Mouse (Mus musculus) neural tube, embryonic 13.5 days (tissue): ENCODE data around the gene Pianp. TPM values are rescaled to one million over a fixed set of nuclear protein-coding genes. Genes with fewer than 3 reads are reported as not detected.

Experiments used
- ATAC-seq: fragments of 200-750 bp; cut with Nextera tagmentation; 2 replicates; pipeline ENCODE4 v1.8.0; 2017; ENCODE audit warnings: low read depth, mild to moderate bottlenecking, moderate TSS enrichment, moderate library complexity
- H3K27ac ChIP-seq: fragments of 300-500 bp; sonication (generic); replicated peaks from 2 replicates; pipeline ENCODE4 v1.5.1; 2015; ENCODE audit warnings: moderate library complexity, mild to moderate bottlenecking, inconsistent platforms
- H3K27me3 ChIP-seq: fragments of 300-500 bp; sonication (generic); 2 replicates; pipeline ENCODE4 v1.6.1; 2015; ENCODE audit warnings: mild to moderate bottlenecking, inconsistent platforms
- H3K36me3 ChIP-seq: fragments of 300-500 bp; sonication (generic); 2 replicates; pipeline ENCODE4 v1.6.1; 2015; ENCODE audit warnings: mild to moderate bottlenecking, inconsistent platforms
- H3K4me1 ChIP-seq: fragments of 300-500 bp; sonication (generic); replicated peaks from 2 replicates; pipeline ENCODE4 v1.6.1; 2015; ENCODE audit warnings: inconsistent platforms
- H3K4me2 ChIP-seq: fragments of 300-500 bp; sonication (generic); 2 replicates; pipeline ENCODE4 v1.6.1; 2015; ENCODE audit warnings: inconsistent platforms, mild to moderate bottlenecking, moderate library complexity
- H3K4me3 ChIP-seq: fragments of 300-500 bp; sonication (generic); 2 replicates; pipeline ENCODE4 v1.5.1; 2015; ENCODE audit warnings: mild to moderate bottlenecking, inconsistent platforms
- H3K9ac ChIP-seq: fragments of 300-500 bp; sonication (generic); 2 replicates; pipeline ENCODE4 v1.6.1; 2015; ENCODE audit warnings: moderate library complexity, mild to moderate bottlenecking, inconsistent platforms
- H3K9me3 ChIP-seq: fragments of 300-500 bp; sonication (generic); 2 replicates; pipeline ENCODE4 v1.6.1; 2016; ENCODE audit warnings: inconsistent platforms
- WGBS: fragments of 180-500 bp; shearing (Covaris S2); methylation state at CpG from one replicate; pipeline ENCODE4 v1.1.7; 2015; 5-methylcytosine and 5-hydroxymethylcytosine counted together
- polyA plus RNA-seq: library from polyadenylated mRNA; unstranded; fragments of >200 nt; fragmentation: Nextera tagmentation; extraction: Ambion mirVana; gene quantifications from 2 replicates; pipeline ENCODE4 v1.2.1, GENCODE M21; 2015

Pianp gene
- polyA plus RNA-seq, 1 experiment from 2014 or later = 28.4 TPM

DNA sequence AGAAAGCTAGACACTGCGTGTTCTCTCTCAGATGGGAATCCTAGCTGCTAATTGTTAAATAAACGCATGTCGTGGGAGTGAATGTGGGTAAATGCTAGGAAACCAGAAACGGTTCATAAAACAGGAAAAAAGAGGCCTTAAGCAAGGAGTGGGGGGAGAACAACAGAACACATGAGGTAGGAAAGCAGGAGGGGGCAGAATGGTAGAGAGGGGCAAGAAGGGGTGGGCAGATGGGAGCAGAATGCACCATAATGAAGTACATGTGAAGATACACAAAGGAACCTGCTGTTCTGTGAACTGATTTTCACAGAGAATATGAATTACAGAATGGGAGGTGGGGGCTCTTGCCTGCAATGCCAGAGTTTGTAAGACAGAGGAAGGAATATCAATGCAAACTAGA lies 4.3 kb upstream of the Pianp start:
- 68% methylated on average over 4 of the region's 4 CpGs for WGBS
- H3K36me3 ChIP-seq = no peaks in the 10 kb centered on the region
- peaks cover 50% of the 10 kb centered on the region for H3K27me3 ChIP-seq
- no peak overlapping the region for H3K27ac ChIP-seq
- no peak overlapping the region for H3K9ac ChIP-seq
- peaks cover 14% of the 10 kb centered on the region for H3K4me1 ChIP-seq
- H3K9me3 ChIP-seq = peaks cover 8% of the 10 kb centered on the region; the same call in 1 of the 2 replicates
- ATAC-seq = no peak
- H3K4me3 ChIP-seq = no peak overlapping the region
- no peak overlapping the region for H3K4me2 ChIP-seq

GRCm38 (mm10) chr6:124993365-124993764 lies 3.1 kb upstream of the Pianp start:
- Histone ChIP-seq H3K9me3 (peaks cover 8% of the 10 kb centered on the region; the same call in 1 of the 2 replicates), H3K27ac (no peak overlapping the region), H3K4me2 (no peak overlapping the region), H3K27me3 (peaks cover 61% of the 10 kb centered on the region), H3K36me3 (no peaks in the 10 kb centered on the region), H3K4me1 (peaks cover 26% of the 10 kb centered on the region), H3K4me3 (no peak overlapping the region), H3K9ac (no peak overlapping the region)
- no peak for ATAC-seq
- WGBS = 85% methylated on average over 9 of the region's 9 CpGs

DNA sequence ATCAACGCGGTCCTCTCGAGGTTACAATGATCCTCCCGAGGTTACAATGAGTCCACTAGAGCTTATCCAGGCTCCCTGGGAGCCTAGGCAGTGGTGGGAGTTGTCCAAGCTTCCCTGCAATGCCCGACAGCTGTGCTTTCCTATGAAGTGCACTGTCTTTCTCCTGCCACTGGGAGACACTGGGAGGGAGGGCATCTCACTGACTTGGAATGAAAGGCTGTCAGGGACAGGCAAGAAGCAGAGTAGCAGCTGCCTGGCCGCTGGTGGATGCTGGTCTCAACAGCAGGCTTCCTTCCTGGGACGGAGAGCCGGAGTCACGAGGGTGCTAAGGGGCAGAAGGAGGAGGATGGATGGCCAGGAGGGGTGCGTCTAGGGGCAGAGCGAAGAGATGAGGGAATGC lies 2.6 kb upstream of the Pianp start:
- Histone ChIP-seq H3K4me2 (peak overlapping the region; percentile 31), H3K27ac (no peak overlapping the region), H3K9me3 (peaks cover 8% of the 10 kb centered on the region; the same call in 1 of the 2 replicates), H3K36me3 (no peaks in the 10 kb centered on the region), H3K4me3 (0 out of 2 replicates have a peak overlapping the region, but pooled peaks have one; percentile 9), H3K27me3 (peaks cover 66% of the 10 kb centered on the region), H3K9ac (peak overlapping the region; percentile 61), H3K4me1 (peaks cover 31% of the 10 kb centered on the region)
- 12% methylated on average over 11 of the region's 11 CpGs for WGBS
- no peak for ATAC-seq

- Histone ChIP-seq H3K27ac (no peak overlapping the region), H3K36me3 (0 out of 2 replicates have a peak, but pooled peaks cover under 1% of the 10 kb centered on the region), H3K4me3 (no peak overlapping the region), H3K4me1 (peaks cover 36% of the 10 kb centered on the region), H3K4me2 (no peak overlapping the region), H3K27me3 (peaks cover 80% of the 10 kb centered on the region), H3K9ac (no peak overlapping the region), H3K9me3 (peaks cover 1% of the 10 kb centered on the region; the same call in 1 of the 2 replicates)
- no peak for ATAC-seq
- WGBS = 81% methylated on average over 7 of the region's 7 CpGs
Observed at GRCm38 (mm10) chr6:124995246-124995645, 1.2 kb upstream of the Pianp start.

GRCm38 (mm10) chr6:124995831-124996403 lies 577 bp upstream of the Pianp start:
- H3K36me3 ChIP-seq = 0 out of 2 replicates have a peak, but pooled peaks cover 4% of the 10 kb centered on the region
- H3K27ac ChIP-seq = peak overlapping the region; percentile 80; the same call in 1 of the 2 replicates
- H3K4me1 ChIP-seq = peaks cover 36% of the 10 kb centered on the region
- 42% methylated on average over 8 of the region's 8 CpGs for WGBS
- H3K9me3 ChIP-seq = no peaks in the 10 kb centered on the region
- peak overlapping the region; percentile 69 for H3K4me3 ChIP-seq
- H3K4me2 ChIP-seq = peak overlapping the region; percentile 89
- H3K9ac ChIP-seq = peak overlapping the region; percentile 91
- ATAC-seq = no peak
- H3K27me3 ChIP-seq = peaks cover 86% of the 10 kb centered on the region

DNA sequence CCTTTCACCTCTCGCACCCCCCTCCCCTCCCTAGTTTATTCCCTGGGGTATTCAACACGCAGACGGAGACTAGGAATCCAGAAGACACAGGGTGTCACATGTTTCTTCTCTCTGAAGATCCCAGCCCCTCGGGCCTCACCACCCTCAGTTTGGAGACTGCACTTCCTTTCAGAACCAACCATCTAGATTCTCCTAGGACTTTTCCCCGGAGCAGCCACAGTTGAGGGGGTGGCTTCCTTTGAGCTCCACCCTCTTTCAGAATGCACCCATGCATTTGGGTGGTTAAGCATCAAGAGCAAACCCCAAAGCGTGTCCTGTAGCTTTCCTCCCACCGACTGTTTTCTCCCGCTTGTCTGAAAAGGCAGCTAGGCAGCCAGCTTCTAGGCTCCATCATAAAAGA lies 1.6 kb downstream of the Pianp start:
- ATAC-seq = no peak
- H3K27ac ChIP-seq = no peak overlapping the region
- H3K4me3 ChIP-seq = peak overlapping the region; percentile 69
- peak overlapping the region; percentile 91 for H3K9ac ChIP-seq
- H3K36me3 ChIP-seq = 0 out of 2 replicates have a peak, but pooled peaks cover 4% of the 10 kb centered on the region
- H3K4me2 ChIP-seq = peak overlapping the region; percentile 89
- H3K4me1 ChIP-seq = peaks cover 36% of the 10 kb centered on the region
- WGBS = 5% methylated on average over 8 of the region's 8 CpGs
- no peaks in the 10 kb centered on the region for H3K9me3 ChIP-seq
- peaks cover 91% of the 10 kb centered on the region for H3K27me3 ChIP-seq

DNA sequence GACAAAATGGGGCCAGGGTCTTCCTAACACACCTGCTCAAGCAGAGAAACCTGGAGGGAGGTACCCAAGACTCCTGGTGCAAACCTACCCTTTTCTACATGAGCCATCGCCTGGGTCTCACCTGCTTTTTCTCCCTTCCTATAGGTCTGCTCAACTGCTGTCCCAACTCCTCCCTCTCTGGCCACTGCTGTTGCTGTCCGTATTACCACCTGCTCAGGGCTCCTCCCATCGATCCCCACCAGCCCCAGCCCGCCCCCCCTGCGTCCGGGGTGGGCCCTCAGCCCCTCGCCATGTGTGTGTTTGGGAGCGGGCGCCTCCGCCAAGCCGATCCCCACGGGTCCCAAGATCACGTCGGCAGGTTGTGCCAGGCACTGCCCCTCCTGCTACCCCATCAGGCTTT lies 2.6 kb downstream of the Pianp start:
- peaks cover 90% of the 10 kb centered on the region for H3K27me3 ChIP-seq
- H3K9me3 ChIP-seq = no peaks in the 10 kb centered on the region
- H3K4me3 ChIP-seq = peak overlapping the region; percentile 69; the same call in 1 of the 2 replicates
- 0 out of 2 replicates have a peak, but pooled peaks cover 4% of the 10 kb centered on the region for H3K36me3 ChIP-seq
- no peak for ATAC-seq
- peaks cover 33% of the 10 kb centered on the region for H3K4me1 ChIP-seq
- 33% methylated on average over 14 of the region's 14 CpGs for WGBS
- no peak overlapping the region for H3K4me2 ChIP-seq
- H3K27ac ChIP-seq = no peak overlapping the region
- peak overlapping the region; percentile 17; the same call in 1 of the 2 replicates for H3K9ac ChIP-seq

GRCm38 (mm10) chr6:124999546-124999945 lies 3.1 kb downstream of the Pianp start:
- Histone ChIP-seq H3K4me1 (peaks cover 33% of the 10 kb centered on the region), H3K9me3 (no peaks in the 10 kb centered on the region), H3K27me3 (peaks cover 85% of the 10 kb centered on the region), H3K36me3 (0 out of 2 replicates have a peak, but pooled peaks cover 4% of the 10 kb centered on the region), H3K27ac (no peak overlapping the region), H3K4me3 (no peak overlapping the region), H3K9ac (peak overlapping the region; percentile 17; the same call in 1 of the 2 replicates), H3K4me2 (no peak overlapping the region)
- ATAC-seq = no peak
- WGBS = 42% methylated on average over 10 of the region's 10 CpGs

DNA sequence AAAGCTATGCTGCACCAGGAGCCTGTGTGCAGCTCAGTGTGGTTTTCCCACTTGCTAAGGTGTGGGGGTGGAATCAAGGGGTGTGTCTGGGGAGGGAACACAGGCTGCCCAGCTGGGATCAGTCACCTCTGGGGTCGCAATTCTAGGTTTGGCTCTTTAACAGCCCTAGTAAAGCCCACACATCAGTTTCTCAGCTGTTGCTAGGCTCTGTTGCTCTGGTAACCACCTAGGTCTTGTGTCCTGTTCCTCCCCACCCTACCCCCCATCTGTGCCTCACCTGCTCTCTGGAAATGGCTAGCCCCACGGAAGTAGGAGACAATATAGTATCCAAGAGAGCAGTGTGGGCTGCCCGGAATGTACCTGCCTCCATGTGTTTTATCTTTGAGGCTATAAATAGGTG lies 7.2 kb downstream of the Pianp start:
- no peak overlapping the region for H3K4me2 ChIP-seq
- no peak overlapping the region for H3K27ac ChIP-seq
- 0 out of 2 replicates have a peak, but pooled peaks cover 4% of the 10 kb centered on the region for H3K36me3 ChIP-seq
- no peaks in the 10 kb centered on the region for H3K9me3 ChIP-seq
- H3K4me1 ChIP-seq = peaks cover 16% of the 10 kb centered on the region
- ATAC-seq = no peak
- 40% methylated on average over 3 of the region's 3 CpGs for WGBS
- 0 out of 2 replicates have a peak overlapping the region, but pooled peaks have one; percentile 26 for H3K9ac ChIP-seq
- H3K27me3 ChIP-seq = peaks cover 50% of the 10 kb centered on the region
- no peak overlapping the region for H3K4me3 ChIP-seq

DNA sequence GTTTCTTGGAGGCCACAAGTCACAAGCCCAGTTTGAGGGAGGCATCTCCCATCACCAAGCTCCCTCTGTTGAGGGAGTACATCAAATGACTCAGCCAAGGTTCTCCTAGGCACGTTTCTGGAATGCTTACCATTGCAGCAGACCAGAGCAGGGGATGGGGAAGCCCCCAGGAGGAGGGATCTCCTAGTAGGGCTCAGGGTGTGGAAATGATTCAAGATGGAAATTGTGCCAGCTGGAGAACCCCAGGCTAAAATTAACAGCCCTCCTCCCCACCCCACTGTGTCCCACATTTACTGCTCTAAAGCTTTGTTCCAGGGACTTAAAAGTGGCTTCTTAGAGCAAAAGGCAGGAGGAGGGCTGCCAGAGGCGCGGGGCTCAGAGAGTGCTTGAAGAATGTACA lies 8.6 kb downstream of the Pianp start:
- Histone ChIP-seq H3K27ac (no peak overlapping the region), H3K36me3 (0 out of 2 replicates have a peak, but pooled peaks cover 4% of the 10 kb centered on the region), H3K4me3 (no peak overlapping the region), H3K9ac (no peak overlapping the region), H3K4me1 (peaks cover 14% of the 10 kb centered on the region), H3K9me3 (no peaks in the 10 kb centered on the region), H3K4me2 (no peak overlapping the region), H3K27me3 (peaks cover 36% of the 10 kb centered on the region)
- ATAC-seq = no peak
- 29% methylated on average over 3 of the region's 3 CpGs for WGBS

DNA sequence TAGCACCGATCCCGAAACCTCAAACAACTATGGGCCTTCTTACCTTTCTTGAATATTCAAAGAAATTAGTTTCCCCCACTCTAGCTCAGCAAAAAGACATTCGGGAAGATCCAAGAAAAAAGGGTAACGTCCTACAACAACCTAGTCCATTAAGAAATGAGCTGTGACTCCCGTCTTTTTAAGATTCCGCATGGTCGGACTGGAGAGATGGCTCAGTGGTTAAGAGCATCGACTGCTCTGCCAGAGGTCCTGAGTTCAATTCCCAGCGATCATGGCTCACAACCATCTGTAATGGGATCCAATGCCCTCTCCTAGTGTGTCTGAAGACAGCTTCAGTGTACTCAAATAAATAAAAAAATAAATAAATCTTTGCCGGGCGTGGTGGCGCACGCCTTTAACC lies 11.6 kb downstream of the Pianp start:
- H3K9me3 ChIP-seq = no peaks in the 10 kb centered on the region
- 42% methylated on average over 13 of the region's 13 CpGs for WGBS
- peak overlapping the region; percentile 78 for H3K9ac ChIP-seq
- H3K36me3 ChIP-seq = peaks cover 19% of the 10 kb centered on the region
- H3K27ac ChIP-seq = peak overlapping the region; percentile 98
- peaks cover 42% of the 10 kb centered on the region for H3K4me1 ChIP-seq
- no peak; the same call in 1 of the 2 replicates for ATAC-seq
- peak overlapping the region; percentile 75 for H3K4me3 ChIP-seq
- H3K27me3 ChIP-seq = peaks cover 8% of the 10 kb centered on the region
- peak overlapping the region; percentile 60 for H3K4me2 ChIP-seq

- peak; percentile 98 for ATAC-seq
- H3K9me3 ChIP-seq = no peaks in the 10 kb centered on the region
- peaks cover 43% of the 10 kb centered on the region for H3K4me1 ChIP-seq
Observed at GRCm38 (mm10) chr6:125008586-125009128, 12.2 kb downstream of the Pianp start.

DNA sequence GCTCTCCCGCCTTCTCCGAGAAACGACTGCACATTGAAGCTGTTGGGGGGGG lies 12.5 kb downstream of the Pianp start, which contains the start of gene Zfp384:
Gene Zfp384, plus strand, starts transcription at position 17 of the 52 bp plus-strand sequence.
- Histone ChIP-seq H3K9ac (peak within 1 kb of the TSS; percentile 98), H3K36me3 (peaks cover 27% of the 10 kb centered on the region), H3K4me3 (peak within 1 kb of the TSS; percentile 75), H3K27ac (peak within 1 kb of the TSS; percentile 98), H3K4me2 (peak within 1 kb of the TSS; percentile 93), H3K27me3 (no peaks in the 10 kb centered on the region), H3K9me3 (no peaks in the 10 kb centered on the region), H3K4me1 (peaks cover 43% of the 10 kb centered on the region)
- ATAC-seq = no peak
- WGBS = 0% methylated on average over 3 of the region's 3 CpGs

More at GRCm38 (mm10) chr6:125008586-125009128, 12.2 kb downstream of the Pianp start:
- Histone ChIP-seq H3K9ac (peak overlapping the region; percentile 98), H3K27ac (peak overlapping the region; percentile 98), H3K4me3 (peak overlapping the region; percentile 75), H3K36me3 (peaks cover 25% of the 10 kb centered on the region), H3K27me3 (peaks cover 2% of the 10 kb centered on the region; the same call in 1 of the 2 replicates), H3K4me2 (peak overlapping the region; percentile 60)
- WGBS = under 1% methylated on average over 33 of the region's 34 CpGs
